Mouse (Mus musculus) kidney, postnatal 10 days (tissue): ENCODE measurements around the gene Suclg2.

Experiments used
- DNase-seq: peaks from one replicate; pipeline ENCODE4 v3.0.0; 2021; ENCODE audit warnings: mixed read lengths

Suclg2 gene

GRCm38 (mm10) chr6:95552339-95552950 is 166.2 kb downstream of the Suclg2 start:
- no peak for DNase-seq

- DNase-seq: no peak
These were observed 167.6 kb downstream of the Suclg2 start for GRCm38 (mm10) chr6:95551000-95551399.

DNA sequence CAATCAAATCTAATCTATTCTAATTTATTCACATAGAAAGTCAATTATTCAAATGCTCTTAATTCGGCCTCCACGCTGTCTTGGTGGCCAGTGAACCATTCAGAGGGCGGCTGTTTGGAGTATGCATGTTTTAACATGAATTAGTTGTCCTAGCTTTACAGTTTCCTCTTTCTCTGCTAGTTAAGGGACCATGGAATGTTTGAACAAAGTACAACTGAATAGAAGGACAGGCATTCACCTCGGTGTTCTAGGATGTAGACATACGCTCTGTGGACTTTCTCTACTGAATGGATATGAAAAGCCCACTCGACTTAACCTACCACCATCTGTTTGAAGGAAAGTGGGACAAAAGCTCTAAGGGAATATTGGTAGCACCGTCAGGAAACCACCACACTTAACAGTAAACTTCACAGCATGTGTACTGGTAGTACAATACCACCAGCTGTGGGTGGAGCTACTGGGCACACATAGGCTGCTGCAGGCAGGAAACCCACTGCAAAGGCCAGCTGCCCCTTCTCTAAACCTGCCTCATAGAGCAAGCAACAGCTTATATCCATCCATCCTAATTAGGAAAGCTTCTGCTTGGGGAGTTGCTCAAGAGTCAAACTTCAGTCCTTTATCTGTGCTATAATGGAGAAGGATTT is 172.3 kb downstream of the Suclg2 start:
- DNase-seq: no peak

- no peak for DNase-seq
These were observed 172.9 kb downstream of the Suclg2 start for GRCm38 (mm10) chr6:95545714-95546113.

- no peak for DNase-seq
These were observed 173.3 kb downstream of the Suclg2 start for GRCm38 (mm10) chr6:95545296-95545695.

- no peak for DNase-seq
These were observed 183.4 kb downstream of the Suclg2 start for GRCm38 (mm10) chr6:95535191-95535590.

DNA sequence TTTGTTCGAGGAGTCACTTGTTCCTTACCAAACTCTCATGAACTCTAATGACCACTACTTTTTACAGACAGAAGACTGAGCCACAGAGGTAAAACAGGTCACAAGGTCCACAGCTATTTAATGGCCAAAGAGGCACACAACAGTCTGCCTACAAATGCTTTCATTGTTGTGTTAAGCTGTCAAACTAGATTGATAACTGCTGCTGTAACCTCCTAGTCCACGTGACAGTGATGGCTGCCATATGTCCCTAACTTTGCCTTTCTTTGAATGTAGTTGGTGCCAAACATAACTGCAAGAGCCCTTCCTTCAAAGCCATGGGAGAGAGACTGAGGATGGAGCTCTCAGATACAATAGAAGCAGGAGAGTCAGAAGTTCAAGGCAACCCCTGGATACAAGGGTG is 198.8 kb downstream of the Suclg2 start:
- DNase-seq: peak; percentile 34

DNA sequence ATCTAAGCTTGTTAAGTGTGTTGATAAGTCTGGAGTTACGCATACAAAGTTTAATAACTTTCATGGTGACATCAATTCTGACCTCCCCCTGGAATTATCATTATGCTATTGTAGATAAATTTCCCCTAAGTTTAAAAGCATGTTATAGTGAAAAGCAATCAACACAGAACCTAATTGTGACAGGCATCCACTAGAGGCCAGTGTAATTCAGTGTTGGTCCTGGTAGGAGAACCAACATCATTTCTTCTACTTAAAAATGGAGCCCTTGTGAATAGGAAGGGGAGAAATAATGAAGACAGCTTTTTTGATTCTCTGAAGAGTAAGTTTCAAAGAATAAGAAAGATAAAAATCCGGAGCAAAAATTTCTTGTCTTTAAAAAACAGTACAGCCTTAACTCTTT is 200.2 kb downstream of the Suclg2 start:
- no peak for DNase-seq

GRCm38 (mm10) chr6:95515721-95516120 is 202.9 kb downstream of the Suclg2 start:
- no peak for DNase-seq

DNA sequence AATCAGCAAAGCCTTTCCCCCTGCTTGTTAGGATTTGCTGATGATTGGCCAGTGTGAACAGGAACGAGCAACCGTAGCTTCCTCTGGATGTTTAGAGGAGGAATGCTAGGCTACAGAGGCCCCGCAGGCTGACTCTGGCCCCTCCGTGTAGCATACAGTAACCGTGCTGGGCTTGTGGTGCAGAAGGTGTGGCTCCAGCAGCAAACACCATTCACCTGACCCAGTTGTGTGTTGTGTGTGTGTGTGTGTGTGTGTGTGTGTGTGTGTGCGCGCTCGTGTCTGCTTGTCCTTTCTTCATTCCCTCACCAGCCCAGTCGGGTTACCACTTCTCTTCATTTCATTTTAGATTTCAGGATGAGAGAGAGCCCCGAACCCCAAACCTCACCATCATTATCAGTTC is 203.9 kb downstream of the Suclg2 start:
- DNase-seq: no peak

- DNase-seq: no peak
These were observed 206.9 kb downstream of the Suclg2 start for GRCm38 (mm10) chr6:95511689-95512088.

- no peak for DNase-seq
These were observed 217.8 kb downstream of the Suclg2 start for GRCm38 (mm10) chr6:95500771-95501170.

DNA sequence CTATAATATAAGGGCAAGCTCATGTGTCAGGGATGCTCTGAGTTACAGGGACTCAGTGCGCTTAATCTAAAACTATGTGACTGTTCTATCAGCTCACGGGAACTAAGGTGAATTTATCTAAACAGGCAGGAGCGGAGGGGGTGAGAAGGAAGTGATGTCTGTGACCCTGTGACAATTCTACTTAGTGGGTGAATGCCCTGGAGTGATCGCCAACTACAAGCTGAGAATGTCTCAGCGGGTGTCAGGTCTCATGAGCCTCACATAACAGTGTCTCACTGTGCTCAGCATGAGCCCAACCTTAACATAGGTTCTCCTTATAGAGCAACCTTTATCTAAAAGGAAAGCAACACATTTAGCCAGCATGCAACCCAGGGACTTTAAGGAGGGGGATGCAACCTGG is 219.0 kb downstream of the Suclg2 start:
- no peak for DNase-seq

GRCm38 (mm10) chr6:95492216-95492956 is 226.2 kb downstream of the Suclg2 start:
- no peak for DNase-seq

DNA sequence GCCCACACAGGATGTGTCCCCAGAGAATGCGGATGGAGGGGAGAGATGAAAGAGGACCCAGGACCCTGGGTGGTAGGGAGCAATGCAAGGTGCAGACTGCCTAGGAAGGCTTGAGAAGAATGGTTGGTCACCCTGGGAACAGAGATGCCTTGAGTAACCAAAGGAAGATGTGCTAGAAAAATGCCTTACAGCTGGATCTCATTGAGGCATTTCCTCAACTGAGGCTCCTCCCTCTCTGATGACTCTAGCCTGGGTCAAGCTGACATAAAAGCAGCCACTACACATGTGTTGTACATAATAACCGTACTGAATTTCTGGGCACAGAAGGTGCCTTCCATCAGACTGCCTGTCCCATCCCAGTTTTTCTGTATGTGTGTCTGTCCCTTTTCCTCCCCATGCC is 227.6 kb downstream of the Suclg2 start:
- no peak for DNase-seq

DNA sequence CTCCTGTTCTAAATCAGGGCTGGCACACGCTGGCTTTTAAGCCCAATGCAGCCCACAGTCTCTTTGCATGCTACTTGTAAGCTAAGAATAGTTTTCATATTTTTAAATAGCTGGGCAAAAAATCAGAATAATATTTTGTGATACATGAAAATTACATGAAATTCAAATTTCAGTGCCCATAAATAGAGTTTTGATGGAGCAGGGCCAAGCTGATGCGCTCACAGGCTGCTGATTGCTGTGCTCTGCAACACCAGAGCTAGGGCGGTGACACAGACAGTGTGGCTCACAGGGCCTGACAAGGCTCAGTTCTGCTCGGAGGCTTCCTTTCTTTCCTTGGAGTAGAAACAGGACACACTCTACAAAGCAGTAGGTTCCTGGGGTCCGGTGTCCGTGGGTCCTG is 232.8 kb downstream of the Suclg2 start:
- no peak for DNase-seq

- peak; percentile 67 for DNase-seq
These were observed 234.3 kb downstream of the Suclg2 start for GRCm38 (mm10) chr6:95484183-95484818.

DNA sequence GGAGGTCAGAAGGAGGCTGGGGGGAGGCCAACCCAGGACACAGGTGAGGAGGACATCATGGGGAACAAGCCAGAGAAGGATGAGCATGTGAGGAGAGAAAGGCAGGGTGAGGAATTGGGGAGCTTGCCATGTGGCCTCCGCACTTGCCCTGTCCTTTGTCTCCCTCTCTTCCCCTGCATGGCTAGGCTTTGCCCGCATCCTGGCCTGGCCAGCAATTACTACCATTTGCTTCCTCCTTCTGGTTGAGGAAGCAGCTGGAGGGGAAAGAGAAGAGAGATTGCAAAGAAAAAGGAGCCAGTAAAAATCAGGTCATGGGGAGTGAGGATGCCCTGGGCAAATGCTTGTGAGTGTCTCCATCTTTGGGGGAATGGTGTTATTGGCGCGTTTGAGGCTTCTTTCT is 234.9 kb downstream of the Suclg2 start:
- no peak for DNase-seq

- DNase-seq: no peak
These were observed 235.5 kb downstream of the Suclg2 start for GRCm38 (mm10) chr6:95483127-95483526.

GRCm38 (mm10) chr6:95479801-95480200 is 238.8 kb downstream of the Suclg2 start:
- no peak for DNase-seq

DNA sequence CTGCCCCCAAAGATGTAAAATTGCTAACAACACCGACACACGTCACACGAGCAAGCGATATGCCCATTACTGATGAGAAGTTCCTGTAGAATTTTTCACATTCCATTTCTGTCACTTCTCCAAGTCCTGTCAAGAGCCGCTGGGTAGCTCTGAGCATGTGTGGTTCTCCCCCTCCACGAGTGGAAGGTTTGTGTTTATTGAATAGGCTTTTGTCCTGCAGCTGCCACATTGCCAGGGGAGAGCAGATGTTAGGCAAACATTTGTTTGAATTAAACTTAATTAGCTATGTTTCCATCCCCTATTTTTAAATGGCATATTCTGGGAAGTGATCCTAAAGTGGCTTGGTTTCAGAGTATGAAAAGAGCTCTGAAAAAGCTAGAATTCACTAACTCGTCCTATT is 249.1 kb downstream of the Suclg2 start:
- DNase-seq: no peak

GRCm38 (mm10) chr6:95465322-95465721 is 253.3 kb downstream of the Suclg2 start:
- DNase-seq: no peak

GRCm38 (mm10) chr6:95459372-95459771 is 259.2 kb downstream of the Suclg2 start:
- DNase-seq: no peak

DNA sequence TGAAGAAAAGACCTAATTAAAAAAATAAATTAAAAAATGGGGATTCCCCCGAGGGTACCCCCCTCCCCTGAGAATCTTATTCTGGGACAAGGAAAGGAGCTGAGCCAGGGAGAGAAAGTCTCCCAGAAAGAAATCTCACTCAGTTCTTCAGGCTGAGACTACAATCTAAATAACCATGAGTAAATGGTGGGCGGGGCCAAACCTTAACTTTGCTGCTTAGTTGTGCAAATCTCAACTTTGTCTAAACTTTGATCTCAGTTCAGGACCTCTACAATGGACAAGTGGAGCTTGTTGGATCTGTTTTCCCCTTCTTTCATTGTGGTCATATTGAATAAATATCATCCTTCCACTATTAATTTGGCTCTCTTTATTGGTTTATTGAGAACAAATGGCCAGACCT is 272.4 kb downstream of the Suclg2 start:
- DNase-seq: no peak
